Mouse (Mus musculus) embryonic fibroblast, embryonic 13.5 days (primary cell): ENCODE measurements around the gene Olfr1256. TPM values are rescaled to one million over a fixed set of nuclear protein-coding genes. Genes with fewer than 3 reads are reported as not detected.

Experiments
- H3K27ac ChIP-seq: 2 replicates; pipeline ENCODE4 v1.5.1; 2012; ENCODE audit warnings: low read length, control low read depth, inconsistent platforms; ENCODE audit not compliant: insufficient read depth
- H3K4me1 ChIP-seq: 2 replicates; pipeline ENCODE4 v1.6.1; 2011; ENCODE audit warnings: low read length; ENCODE audit not compliant: control insufficient read depth, insufficient read depth
- H3K4me3 ChIP-seq: 2 replicates; pipeline ENCODE4 v1.5.1; 2011; ENCODE audit warnings: mild to moderate bottlenecking, control low read depth, low read length; ENCODE audit not compliant: insufficient read depth
- CTCF ChIP-seq: IDR thresholded peaks from 2 replicates; pipeline ENCODE4 v1.5.1; 2011; ENCODE audit warnings: mild to moderate bottlenecking, control low read depth, low read length, moderate library complexity, borderline replicate concordance; ENCODE audit not compliant: insufficient read depth
- POLR2A ChIP-seq: IDR thresholded peaks from 2 replicates; pipeline ENCODE4 v1.6.1; 2011; ENCODE audit warnings: low read depth, mild to moderate bottlenecking, control low read depth, low read length, moderate library complexity
- polyA plus RNA-seq: library from polyadenylated mRNA; stranded (reverse); fragments of >200 nt; gene quantifications from 2 replicates; pipeline ENCODE4 v1.2.4, GENCODE M21; 2011; ENCODE audit warnings: low read depth; ENCODE audit not compliant: missing spikeins, insufficient read length

Gene Olfr1256
- not detected in 2 replicates for polyA plus RNA-seq

- no peak within 1 kb of the TSS for H3K27ac ChIP-seq
- TF ChIP-seq CTCF (no peak), POLR2A (no peak)
- no peaks in the 10 kb centered on the region for H3K4me1 ChIP-seq
- H3K4me3 ChIP-seq, result no peak within 1 kb of the TSS
These were observed at the start of gene Olfr1256 for GRCm38 (mm10) chr2:89841455-89841854. TSS of gene Olfr1256 (minus strand) at chr2:89841555.

- Histone ChIP-seq H3K27ac (no peak within 1 kb of the TSS), H3K4me1 (no peaks in the 10 kb centered on the region), H3K4me3 (no peak within 1 kb of the TSS)
- TF ChIP-seq CTCF (no peak), POLR2A (no peak)
These were observed 36.8 kb upstream of the Olfr1256 start, which contains the start of gene Olfr1257 for GRCm38 (mm10) chr2:89878137-89878536. TSS of gene Olfr1257 (plus strand) at chr2:89878437.

- TF ChIP-seq POLR2A (no peak), CTCF (no peak)
- H3K4me1 ChIP-seq, result no peaks in the 10 kb centered on the region
- H3K27ac ChIP-seq, result no peak overlapping the region
- H3K4me3 ChIP-seq, result no peak overlapping the region
These were observed 7.9 kb upstream of the Olfr1256 start for GRCm38 (mm10) chr2:89849230-89849629.

GRCm38 (mm10) chr2:89848105-89848504 is 6.8 kb upstream of the Olfr1256 start, which contains the start of gene Olfr48:
TSS of gene Olfr48 (minus strand) at chr2:89848205.
- H3K27ac ChIP-seq, result no peak within 1 kb of the TSS

GRCm38 (mm10) chr2:89820216-89820615 is 21.1 kb downstream of the Olfr1256 start:
- H3K4me1 ChIP-seq, result no peaks in the 10 kb centered on the region
- H3K27ac ChIP-seq, result no peak overlapping the region
- no peak for TF ChIP-seq CTCF
- TF ChIP-seq POLR2A, result no peak
- H3K4me3 ChIP-seq, result no peak overlapping the region

More at GRCm38 (mm10) chr2:89848105-89848504, 6.8 kb upstream of the Olfr1256 start, which contains the start of gene Olfr48:
- no peaks in the 10 kb centered on the region for H3K4me1 ChIP-seq
- no peak for TF ChIP-seq CTCF
- no peak for TF ChIP-seq POLR2A
- no peak within 1 kb of the TSS for H3K4me3 ChIP-seq

- Histone ChIP-seq H3K4me1 (no peaks in the 10 kb centered on the region), H3K4me3 (no peak within 1 kb of the TSS), H3K27ac (no peak within 1 kb of the TSS)
- no peak for TF ChIP-seq CTCF
- TF ChIP-seq POLR2A, result no peak
These were observed 29.6 kb downstream of the Olfr1256 start, which contains the start of gene Olfr1255 for GRCm38 (mm10) chr2:89811751-89812150. TSS of gene Olfr1255 (plus strand) at chr2:89812051.

- no peak for TF ChIP-seq CTCF
- TF ChIP-seq POLR2A, result no peak
- H3K4me1 ChIP-seq, result no peaks in the 10 kb centered on the region
- no peak overlapping the region for H3K27ac ChIP-seq
- H3K4me3 ChIP-seq, result no peak overlapping the region
These were observed 30.6 kb downstream of the Olfr1256 start for GRCm38 (mm10) chr2:89810751-89811150.

- Histone ChIP-seq H3K27ac (no peak overlapping the region), H3K4me1 (no peaks in the 10 kb centered on the region), H3K4me3 (no peak overlapping the region)
- TF ChIP-seq POLR2A, result no peak
- TF ChIP-seq CTCF, result no peak
These were observed 41.8 kb downstream of the Olfr1256 start for GRCm38 (mm10) chr2:89799583-89799982.

GRCm38 (mm10) chr2:89793519-89793918 is 47.8 kb downstream of the Olfr1256 start, which contains the start of gene Olfr1254:
TSS of gene Olfr1254 (minus strand) at chr2:89793619.
- no peak for TF ChIP-seq CTCF
- no peak for TF ChIP-seq POLR2A
- no peak within 1 kb of the TSS for H3K27ac ChIP-seq
- no peak within 1 kb of the TSS for H3K4me3 ChIP-seq

More at GRCm38 (mm10) chr2:89793519-89793918, 47.8 kb downstream of the Olfr1256 start, which contains the start of gene Olfr1254:
- H3K4me1 ChIP-seq, result no peaks in the 10 kb centered on the region

Other genes with a start within 250 kb of the Olfr1256 start
- not detected in 2 replicates for gene Olfr1246, start 248.4 kb downstream of the Olfr1256 start, polyA plus RNA-seq
- gene Olfr1247, start 227.4 kb downstream of the Olfr1256 start, polyA plus RNA-seq, result not detected in 2 replicates
- gene Olfr1248, start 223.3 kb downstream of the Olfr1256 start, polyA plus RNA-seq, result not detected in 2 replicates
- gene Olfr1249, start 206.6 kb downstream of the Olfr1256 start, polyA plus RNA-seq, result not detected in 2 replicates
- not detected in 2 replicates for gene Olfr1250, start 180.1 kb downstream of the Olfr1256 start, polyA plus RNA-seq
- gene Olfr1251, start 169.6 kb downstream of the Olfr1256 start, polyA plus RNA-seq, result not detected in 2 replicates
- not detected in 2 replicates for gene Olfr1252, start 116.5 kb downstream of the Olfr1256 start, polyA plus RNA-seq
- gene Olfr1253, start 84.5 kb downstream of the Olfr1256 start, polyA plus RNA-seq, result not detected in 2 replicates
- gene Olfr1254, start 47.9 kb downstream of the Olfr1256 start, polyA plus RNA-seq, result not detected in 2 replicates
- not detected in 2 replicates for gene Olfr1255, start 29.5 kb downstream of the Olfr1256 start, polyA plus RNA-seq
- not detected in 2 replicates for gene Olfr48, start 6.7 kb upstream of the Olfr1256 start, polyA plus RNA-seq
- not detected in 2 replicates for gene Olfr1257, start 36.9 kb upstream of the Olfr1256 start, polyA plus RNA-seq
- not detected in 2 replicates for gene Olfr1258, start 85.8 kb upstream of the Olfr1256 start, polyA plus RNA-seq
- gene Olfr1259, start 107.1 kb upstream of the Olfr1256 start, polyA plus RNA-seq, result not detected in 2 replicates
- gene Olfr1260, start 132.8 kb upstream of the Olfr1256 start, polyA plus RNA-seq, result not detected in 2 replicates
- not detected in 2 replicates for gene Olfr1261, start 149.7 kb upstream of the Olfr1256 start, polyA plus RNA-seq
- not detected in 2 replicates for gene Olfr1262, start 158.6 kb upstream of the Olfr1256 start, polyA plus RNA-seq
- gene Olfr1263, start 170.6 kb upstream of the Olfr1256 start, polyA plus RNA-seq, result not detected in 2 replicates
- gene Olfr1264, start 184.0 kb upstream of the Olfr1256 start, polyA plus RNA-seq, result not detected in 2 replicates
- gene Olfr1265, start 193.8 kb upstream of the Olfr1256 start, polyA plus RNA-seq, result not detected in 2 replicates
- not detected in 2 replicates for gene Olfr140, start 222.0 kb upstream of the Olfr1256 start, polyA plus RNA-seq